Mouse (Mus musculus) megakaryocyte-erythroid progenitor cell, adult 5-6 weeks (primary cell): ENCODE measurements at regions not wholly inside any gene's neighbourhood (a gene's known extent, or its start where the extent isn't known, plus 50 kb on each side); places are given as distances from the start of the nearest gene placed in this dataset.
A peak's percentile ranks its signal among the peaks of the same experiment; 100 is the strongest.

Experiments
- ATAC-seq: replicated peaks from 2 replicates; pipeline ENCODE4 v1.8.0; 2016; ENCODE audit warnings: mild to moderate bottlenecking, inconsistent platforms; ENCODE audit not compliant: severe bottlenecking, poor library complexity, low FRiP score, low TSS enrichment

DNA sequence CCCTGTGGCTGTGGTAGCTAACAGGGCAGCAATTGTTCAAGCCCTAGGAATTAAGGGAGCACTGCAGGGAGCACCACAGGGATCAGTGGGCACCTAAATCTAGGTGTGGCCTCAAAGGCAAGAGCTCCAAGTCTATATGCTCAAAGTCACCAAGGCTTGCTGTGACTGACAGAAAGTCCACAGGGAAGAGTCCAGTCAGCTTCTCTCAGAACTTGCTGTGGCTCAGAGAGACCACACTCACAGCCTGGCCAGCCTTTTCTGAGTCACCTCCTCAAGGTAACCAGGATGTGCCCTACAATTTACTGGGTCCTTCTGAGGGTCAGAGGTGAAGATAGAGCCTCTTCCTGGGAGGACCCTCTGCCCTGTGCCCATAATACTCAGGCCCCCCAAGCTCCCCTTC is 86.7 kb downstream of the Zfp706 start:
- ATAC-seq = no peak

DNA sequence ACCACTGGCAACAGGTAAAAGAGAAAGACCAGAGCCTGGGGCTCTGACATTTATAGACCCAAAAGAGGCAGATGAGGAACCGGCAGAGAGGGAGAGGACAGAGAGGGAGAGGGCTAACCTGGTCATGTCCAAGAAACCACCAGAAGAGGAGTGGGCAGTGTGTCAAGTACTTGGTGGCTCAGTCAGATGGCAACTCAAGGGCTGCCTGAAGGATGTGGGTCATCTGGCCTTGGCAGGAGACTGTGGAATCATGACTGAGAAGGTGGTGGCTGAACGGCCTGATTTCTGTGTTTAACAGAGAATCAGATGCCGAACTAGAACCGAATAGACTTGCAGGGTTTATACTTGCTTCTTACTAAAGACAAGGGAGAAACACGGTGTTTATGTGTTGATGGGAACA is 87.9 kb downstream of the Zfp706 start:
- ATAC-seq = no peak

DNA sequence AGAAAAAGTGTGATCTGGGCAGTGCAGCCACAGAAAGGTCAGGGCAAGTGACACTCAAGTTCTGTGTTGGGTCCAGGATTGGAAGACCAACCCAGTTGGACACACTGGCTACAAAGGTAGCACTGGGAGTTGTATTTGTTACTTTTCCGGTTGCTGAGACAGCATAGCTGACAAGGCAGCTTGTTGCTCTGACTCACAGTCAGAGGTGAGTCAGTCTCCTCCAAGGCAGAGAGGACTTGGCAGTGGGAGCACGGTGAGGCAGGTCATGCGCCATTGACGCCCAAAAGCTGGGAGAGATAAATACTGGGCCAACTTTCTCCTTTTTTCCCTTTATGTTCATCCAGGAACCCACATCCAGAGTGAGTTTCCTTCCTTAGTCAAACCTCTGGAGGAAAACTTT is 88.4 kb downstream of the Zfp706 start:
- ATAC-seq = no peak

DNA sequence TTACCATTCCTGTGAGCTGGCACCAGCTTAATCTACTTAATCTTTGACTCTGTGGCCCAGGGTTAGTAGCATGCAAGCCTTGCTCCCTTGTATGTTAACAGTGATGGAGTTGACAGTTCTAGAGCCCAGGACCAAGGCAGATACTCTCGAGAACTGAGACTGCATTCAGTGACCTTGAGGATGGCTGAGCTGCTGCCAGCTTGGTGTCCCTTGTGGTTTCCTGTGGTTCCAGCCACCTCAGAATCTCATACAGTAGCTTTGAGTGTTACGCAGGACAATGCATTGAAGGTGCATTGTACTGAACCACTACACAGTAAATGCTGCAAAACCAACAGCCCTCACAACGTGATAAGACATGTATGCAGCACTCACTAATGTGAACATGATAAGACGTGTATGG is 90.6 kb downstream of the Zfp706 start:
- ATAC-seq = 0 out of 2 replicates have a peak, but pooled peaks have one; percentile 43

DNA sequence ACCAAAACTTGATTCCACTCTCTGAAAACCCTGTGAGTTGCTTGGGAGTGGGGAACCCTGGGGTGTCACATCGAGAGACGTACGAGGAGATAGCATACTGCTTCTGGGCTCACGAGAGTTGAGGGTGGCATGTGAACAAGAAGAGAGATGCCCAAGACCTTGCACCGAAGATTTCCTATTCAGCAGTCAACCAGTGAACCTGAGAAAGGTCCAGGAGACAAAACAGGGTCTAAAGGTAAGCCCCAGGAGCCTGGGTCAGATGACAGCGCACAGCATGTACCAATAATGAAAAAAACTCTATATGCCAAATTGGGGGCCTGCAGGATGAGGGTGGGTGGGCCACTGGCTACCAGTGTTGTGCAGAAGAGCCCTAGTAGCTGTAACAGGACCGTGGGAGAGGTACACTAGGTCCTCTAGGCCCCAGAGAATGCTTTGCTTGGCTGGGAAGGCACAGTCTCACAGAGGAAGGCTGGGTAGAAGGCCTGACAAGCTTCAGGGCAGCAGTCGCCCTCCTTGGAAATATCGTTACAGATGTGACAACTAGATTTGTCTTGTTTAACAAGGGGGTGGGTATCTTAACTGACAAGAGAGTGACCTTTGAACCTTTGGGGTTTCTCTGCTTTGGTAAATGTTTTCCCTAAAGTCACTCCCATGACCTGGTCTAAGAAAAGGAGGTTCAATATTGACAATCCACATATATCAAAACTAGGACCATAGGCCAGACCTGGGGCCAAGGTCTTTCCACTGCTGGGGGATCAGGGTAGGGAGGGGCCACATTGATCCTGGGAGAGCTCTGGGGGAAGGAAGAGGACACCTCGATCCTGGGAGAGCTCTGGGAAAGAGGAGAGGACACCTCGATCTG is 93.1 kb downstream of the Zfp706 start:
- ATAC-seq = no peak

DNA sequence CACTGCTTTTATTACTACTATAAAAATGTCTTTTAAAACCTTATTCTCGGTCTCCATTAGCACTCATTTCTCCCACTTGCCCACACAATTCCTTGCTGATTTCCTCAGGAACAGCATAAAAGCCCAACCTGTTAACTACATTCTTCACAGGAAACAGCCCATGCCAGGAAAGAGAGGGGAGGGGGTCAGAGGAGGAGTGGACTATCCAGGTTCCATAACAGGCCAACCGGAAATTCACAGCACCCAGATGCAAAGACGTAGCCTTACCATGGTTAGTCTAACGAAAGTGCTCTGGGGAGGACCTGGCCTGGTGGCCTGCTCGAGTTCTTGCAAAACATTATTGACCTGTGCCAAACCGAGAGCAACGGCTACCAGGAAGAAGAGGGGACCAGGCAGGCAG is 94.3 kb downstream of the Zfp706 start:
- ATAC-seq = no peak

DNA sequence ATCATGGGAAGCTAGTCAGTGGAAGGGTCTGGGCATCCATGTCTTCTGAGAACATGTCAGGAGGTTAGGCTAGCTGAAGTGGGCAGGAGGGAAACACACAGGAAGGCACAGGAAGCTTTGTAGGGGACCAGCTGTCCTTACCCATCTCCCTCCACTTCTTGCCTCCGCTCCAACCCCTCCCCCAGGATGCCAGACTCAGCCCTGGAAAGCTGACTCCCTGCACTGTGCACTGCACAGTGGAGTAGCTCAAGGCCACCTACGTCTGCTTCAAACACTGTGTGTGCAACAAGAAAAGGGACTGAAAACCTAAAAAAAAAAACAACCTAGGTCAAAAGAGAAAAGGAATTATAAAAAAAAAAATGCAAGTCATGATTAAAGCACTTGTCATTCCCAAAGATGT is 97.3 kb downstream of the Zfp706 start:
- no peak for ATAC-seq

DNA sequence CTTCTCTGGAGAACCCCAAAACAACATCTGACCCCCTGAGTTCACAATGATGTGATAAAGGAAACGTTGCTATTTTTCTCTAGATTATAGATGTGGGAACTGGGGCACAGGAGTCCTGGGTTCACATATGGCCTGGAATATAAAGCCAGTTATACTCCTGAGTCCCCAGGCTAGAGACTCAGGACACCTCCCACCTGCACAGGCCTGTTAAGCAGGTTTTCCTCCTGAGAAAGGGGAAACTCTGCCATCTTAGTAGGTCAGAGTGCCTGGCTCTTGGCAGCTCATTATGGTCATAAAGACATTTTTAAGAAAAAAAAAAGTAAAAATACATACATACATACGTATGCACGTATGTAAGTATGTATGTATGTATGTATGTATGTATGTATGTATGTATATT is 98.1 kb downstream of the Zfp706 start:
- no peak for ATAC-seq

DNA sequence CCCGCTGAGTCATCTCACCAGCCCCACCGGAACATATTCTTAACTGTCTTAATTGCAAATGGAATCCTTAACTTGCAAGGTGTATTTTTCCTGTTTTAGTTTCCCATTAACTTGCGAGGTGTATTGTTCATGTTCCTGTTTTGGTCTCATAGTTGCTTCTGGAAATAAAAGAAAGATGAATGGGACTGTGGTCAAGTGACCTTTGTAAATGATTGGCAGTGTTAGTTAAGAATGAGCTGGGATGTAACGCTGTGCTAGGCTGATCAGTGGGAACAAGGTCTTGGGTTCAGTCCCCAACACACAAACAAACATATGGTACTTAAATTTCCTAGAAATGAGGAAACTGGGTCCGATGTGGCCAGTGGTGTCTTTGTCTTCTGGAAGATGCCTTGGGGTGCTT is 100.8 kb downstream of the Zfp706 start:
- no peak for ATAC-seq

DNA sequence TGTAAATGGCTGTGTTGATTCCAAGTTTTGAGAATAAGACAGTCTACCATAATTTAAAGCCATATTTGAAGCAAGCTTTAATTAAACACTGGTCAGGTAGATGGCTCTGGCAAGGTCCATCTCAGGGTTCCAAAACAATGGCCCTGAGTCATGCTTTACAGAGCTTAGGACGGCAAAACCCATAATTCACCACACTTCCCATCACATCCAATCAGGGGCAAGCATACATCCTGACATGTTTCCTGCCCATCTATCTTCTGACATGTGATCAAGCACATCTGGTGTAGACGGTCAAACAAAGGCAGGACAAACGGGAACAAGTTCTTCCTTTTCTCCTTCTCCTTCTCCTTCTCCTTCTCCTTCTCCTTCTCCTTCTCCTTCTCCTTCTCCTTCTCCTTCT is 101.5 kb downstream of the Zfp706 start:
- ATAC-seq = no peak

DNA sequence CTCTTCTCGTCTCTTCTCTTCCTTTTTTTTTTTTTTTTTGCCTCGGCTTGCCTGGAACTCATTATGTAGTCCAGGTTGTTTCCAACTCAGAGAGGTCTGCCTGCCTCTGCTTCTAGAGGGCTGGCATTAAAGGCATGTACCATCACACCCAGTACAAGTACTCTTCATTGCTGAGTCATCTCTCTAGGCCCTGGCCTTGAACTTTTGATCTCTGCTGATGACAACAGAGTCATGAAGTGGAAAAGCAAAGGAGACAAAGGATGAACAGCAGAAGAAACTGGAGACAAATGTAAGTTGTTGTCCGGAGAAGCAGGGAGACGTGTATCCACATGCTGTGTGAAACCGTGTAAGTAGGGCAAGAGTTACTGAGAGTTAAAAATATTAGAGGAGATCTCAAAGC is 103.7 kb downstream of the Zfp706 start:
- ATAC-seq = no peak

DNA sequence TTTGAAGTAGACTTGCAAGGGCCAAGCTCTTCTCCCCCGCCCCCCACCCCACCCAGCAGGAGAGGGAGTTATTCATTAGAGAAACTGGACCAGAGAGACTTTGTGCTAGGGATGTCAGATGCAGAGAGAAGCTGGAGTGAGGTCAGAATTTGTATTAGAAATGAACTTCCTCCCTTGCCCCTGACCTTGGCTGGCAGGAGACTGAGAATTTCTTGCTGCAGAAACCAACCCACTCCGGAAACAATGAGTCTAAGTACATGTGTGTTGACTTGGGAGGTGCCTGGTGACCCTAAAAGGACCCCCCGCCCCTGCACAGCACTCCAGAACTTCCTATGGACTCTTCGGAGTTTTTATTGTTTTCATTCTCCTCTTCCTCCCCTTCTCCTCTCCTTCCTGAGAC is 104.3 kb downstream of the Zfp706 start:
- ATAC-seq = no peak

DNA sequence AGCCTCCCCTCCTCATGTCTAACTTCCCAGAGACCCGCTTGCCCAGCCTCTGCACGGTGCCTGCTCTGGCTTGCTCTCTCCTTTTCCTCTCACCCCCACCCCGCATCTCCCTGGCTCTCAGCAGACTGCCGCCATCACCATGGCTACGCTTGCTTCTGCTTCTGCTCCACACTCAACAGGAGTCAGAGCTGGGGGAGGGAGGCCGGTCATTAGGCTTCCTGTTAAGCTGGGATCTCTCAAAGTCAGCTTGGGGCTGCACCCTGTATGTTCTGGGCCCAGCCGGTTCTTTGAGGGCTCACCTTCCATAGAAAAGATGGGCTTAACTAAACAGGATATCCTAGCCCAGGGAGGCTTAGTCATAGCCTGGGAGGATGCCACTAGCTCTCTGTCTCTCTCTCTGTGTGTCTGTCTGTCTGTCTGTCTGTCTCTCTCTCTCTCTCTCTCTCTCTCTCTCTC is 105.7 kb downstream of the Zfp706 start:
- ATAC-seq = 0 out of 2 replicates have a peak, but pooled peaks have one; percentile 34

DNA sequence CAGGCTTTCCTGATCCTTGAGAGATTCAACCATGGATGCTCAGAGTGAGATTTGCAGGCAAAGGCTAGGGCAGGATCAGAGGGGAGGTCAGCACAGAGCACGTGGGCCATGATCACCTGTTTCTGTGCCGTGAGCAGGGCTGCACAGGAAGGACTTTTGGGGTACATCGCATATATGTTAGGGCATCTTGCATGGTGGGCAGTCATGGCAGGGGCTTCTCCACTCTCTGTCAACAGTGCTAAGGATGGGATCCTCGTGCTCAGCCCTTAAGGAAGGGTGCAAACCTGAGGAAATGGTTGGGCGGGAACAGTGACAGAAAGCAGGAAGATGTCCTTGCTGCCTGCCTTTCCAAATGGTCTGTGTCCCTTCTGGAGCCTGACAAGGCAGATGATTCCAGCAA is 106.2 kb downstream of the Zfp706 start:
- no peak for ATAC-seq

DNA sequence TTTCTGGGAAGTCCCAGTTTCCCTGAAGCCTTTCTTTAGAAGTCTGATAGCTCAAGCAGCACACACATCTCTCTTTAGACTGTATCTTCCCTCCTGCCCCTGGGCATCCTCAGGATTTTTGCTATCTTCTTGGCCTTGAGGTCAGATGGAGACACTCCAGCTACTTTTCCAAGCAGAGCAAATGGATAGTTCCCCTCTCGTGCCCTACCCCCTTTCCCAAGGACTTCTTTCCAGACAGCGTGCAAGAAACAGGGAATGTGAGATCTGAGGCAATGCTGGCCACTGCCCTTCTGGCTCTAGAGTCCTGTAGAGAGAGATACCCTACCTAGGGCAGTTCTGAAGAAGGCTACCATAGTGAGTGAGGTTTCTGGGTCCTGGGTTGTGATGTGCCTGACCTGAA is 106.6 kb downstream of the Zfp706 start:
- ATAC-seq = no peak

DNA sequence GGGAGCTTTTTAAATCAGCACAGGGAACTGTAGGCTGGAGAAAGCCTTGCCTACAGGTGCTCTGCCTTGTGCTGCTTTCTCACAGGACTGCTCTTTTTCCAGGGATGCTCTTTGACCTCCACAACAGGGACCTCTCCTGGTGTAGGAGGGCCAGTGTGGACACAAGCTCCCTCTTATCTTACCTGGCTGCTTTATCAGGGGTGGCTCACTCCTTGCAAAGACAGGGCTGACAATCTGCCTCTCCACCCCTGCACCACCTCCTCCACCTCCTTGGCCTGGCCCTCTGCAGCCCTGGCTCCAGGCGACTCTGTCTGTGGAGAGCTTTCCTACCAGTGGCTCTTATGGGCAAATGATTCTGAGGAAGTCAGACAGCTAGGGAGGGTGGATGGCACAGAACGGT is 107.7 kb downstream of the Zfp706 start:
- ATAC-seq = no peak

DNA sequence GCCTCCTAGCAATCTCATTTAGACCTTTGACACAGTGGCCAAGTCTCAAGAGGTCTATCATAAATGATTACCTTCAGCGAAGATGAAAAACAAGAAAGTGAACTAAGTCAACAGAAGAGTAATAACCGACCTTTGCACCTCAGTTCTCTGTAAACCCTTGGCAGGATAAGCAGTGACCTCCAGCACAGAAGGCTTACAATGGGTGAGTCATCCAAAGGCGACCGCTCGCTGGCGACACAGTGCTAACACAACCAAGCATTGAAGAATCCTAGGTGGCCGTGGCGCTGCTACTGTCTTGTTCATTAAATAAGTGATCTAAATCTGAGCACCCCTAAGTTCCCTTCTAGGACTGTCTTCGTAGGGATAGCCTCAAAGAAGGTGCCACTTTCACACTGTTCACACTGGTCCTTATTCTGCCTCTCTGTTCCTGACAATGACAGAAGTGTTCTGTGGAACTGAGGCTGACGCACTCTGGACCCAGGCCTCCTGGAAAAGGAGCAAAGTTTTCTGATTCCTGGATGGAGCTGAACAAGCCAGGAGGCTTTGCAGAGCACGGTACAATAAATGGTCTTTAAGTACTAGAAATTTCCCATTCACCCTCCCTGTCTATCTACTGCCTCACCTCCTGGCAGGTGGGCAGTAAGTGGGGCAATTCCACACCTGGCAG is 108.6 kb downstream of the Zfp706 start:
- ATAC-seq = no peak

DNA sequence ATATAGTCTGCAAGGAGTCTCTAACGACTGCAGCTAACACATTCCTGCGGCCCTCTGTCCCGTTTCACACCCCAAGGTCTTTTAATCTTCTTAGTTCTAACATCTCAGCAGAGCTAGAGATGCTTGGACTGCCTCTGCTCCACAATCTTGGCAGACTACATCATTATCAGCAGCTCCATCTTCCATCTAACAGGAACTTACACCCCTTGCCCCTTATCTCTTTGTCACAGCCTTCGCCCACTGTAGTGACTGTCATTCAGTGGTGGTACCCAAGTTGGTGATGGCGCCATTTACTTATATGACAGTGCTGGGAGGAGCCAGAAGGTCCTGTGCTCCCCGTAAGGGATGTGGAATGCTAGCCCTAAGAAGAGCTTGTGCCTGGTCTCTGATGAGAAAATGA is 109.2 kb downstream of the Zfp706 start:
- ATAC-seq = no peak

DNA sequence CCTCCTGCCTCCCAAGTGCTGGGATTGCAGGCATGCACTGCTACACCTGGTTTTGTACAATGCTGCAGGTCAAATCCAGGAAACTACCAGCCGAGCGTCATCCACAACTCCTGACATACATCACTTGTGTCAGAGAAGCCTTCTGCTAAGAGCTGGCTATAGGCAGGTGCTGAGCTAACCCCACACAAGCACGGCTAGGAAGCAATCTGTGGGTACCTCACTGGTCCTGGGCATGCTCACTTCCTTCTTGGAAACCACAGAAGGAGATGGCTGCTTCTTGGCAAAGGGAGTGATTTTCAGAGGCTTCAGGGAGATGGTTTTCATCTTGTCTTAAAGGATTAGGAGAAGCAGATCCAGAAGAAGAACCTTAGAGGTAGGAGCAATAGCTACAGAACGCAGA is 111.3 kb downstream of the Zfp706 start:
- no peak for ATAC-seq

DNA sequence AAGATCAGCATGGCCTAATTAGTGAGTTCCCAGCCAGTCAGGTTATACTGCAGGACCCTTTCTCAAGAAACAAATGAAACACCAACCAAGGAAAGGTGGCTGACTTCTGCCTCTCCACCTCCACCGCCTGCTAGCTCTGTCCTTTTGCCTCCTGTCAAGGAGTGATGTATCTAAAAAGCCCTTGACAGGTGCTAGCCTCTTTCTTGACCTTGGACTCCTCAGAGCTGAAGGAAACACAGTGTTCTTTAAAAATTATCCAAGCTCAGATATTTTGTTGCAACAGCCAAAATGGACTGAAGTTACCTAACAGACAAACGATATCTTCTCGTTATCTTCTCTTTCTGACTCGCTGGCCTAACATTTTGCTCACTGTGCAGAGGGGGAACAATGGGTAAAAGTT is 112.5 kb downstream of the Zfp706 start:
- ATAC-seq = no peak

DNA sequence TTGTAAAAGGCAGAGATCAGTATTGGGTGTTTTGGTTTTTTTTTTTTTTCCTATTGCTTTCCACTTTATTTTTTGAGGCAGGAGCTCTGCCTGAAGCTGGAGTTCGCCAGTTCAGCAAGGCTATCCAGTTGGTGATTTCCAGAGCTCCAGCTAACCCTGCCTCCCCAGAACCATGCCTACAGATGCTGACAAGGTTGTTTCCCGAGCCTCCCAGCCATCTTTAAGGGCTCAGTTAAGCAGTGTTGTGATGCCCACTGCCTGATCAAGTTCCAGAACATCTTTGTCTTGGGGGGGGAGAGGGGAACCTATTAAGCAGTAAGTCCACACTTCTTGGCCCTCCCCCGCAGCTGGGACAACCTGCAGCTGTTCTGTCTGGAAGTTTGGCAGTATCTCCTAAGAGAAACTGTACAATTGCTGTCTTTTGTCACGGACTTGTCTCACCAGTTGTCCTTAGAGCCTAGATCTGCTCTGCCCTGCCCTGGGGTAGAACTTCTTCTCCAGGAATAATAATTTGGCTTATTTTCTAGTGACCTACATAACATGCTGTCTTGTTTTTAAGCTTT is 114.1 kb downstream of the Zfp706 start:
- ATAC-seq = no peak
